In the genomic region with DNA sequence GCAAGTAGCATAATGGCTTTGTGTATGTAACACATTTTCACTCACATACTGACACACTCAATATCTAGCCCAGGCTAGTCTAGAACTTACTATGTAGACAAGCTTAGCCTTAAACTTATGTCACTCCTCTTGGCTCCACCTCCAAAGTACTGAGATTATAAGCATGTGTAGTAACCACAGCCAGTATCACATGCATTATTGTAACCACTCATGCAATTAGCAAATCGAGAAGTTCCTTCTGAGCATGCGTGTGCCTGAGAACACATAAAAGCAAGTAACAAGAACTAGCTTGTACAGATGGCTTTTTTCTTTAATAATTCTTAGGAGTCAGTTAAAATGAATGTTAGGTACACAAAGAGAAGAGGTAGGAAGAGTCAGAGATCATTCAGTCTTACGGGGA, we compare ENCODE assay signal across 18 mouse cellular contexts. TPM values are rescaled to one million over a fixed set of nuclear protein-coding genes. Genes with fewer than 3 reads are reported as not detected.
A peak's percentile ranks its signal among the peaks of the same experiment; 100 is the strongest.
DNase-seq lines count a peak whose midpoint lies in the region; ATAC-seq and TF ChIP-seq lines count a peak whose summit lies in the region.
"Had no signal": no experiment of that assay in that cellular context is flagged by ENCODE, and none has a peak within 500 bp of the region (broad histone marks: within the 10 kb centered on the region; RNA-seq: fewer than 3 reads in every experiment).

No protein-coding gene starts in this region.

- H3K36me3 ChIP-seq in spleen, adult 2 months (ENCODE audit: control insufficient read depth, insufficient read depth, low read length), result no peaks in the 10 kb centered on the region
- H3K36me3 ChIP-seq: embryonic facial prominence, embryonic 13.5 days; forebrain, embryonic 12.5 days; hindbrain, embryonic 12.5 days had no signal

- no peak overlapping the region for H3K27ac ChIP-seq in spleen, adult 2 months (ENCODE audit: insufficient read depth, low read length)
- peak overlapping the region; percentile 62 for H3K27ac ChIP-seq in bone marrow macrophage, adult 2 months (ENCODE audit: insufficient read depth, low read depth, low read length)
- H3K27ac ChIP-seq: embryonic facial prominence, embryonic 13.5 days; forebrain, embryonic 12.5 days; hindbrain, embryonic 12.5 days had no signal

- H3K27me3 ChIP-seq in spleen, adult 2 months (ENCODE audit: control insufficient read depth, insufficient read depth, low read length), result no peaks in the 10 kb centered on the region
- H3K27me3 ChIP-seq: embryonic facial prominence, embryonic 13.5 days; forebrain, embryonic 12.5 days; hindbrain, embryonic 12.5 days had no signal

- no peak overlapping the region for H3K4me3 ChIP-seq in spleen, adult 2 months (ENCODE audit: extremely low read depth, insufficient read depth, insufficient read length)
- no peak overlapping the region for H3K4me3 ChIP-seq in bone marrow macrophage, adult 2 months (ENCODE audit: insufficient read depth, low read length)
- H3K4me3 ChIP-seq: embryonic facial prominence, embryonic 13.5 days; forebrain, embryonic 12.5 days; hindbrain, embryonic 12.5 days had no signal

- no peak for TF ChIP-seq CTCF in spleen, adult 2 months (IDR thresholded peaks at IDR 0.05; ENCODE audit: extremely low read depth, insufficient read depth, insufficient read length, insufficient replicate concordance)
- no peak for TF ChIP-seq CTCF in bone marrow macrophage, adult 2 months (IDR thresholded peaks at IDR 0.05; ENCODE audit: low read depth, low read length)

- 67% methylated on average over 3 of the region's 3 CpGs for WGBS in spleen, adult 2 months

- DNase-seq in spleen, adult 2 months (ENCODE audit: low read depth in 1 of 2, low spot score in 2 of 2), result peak; percentile 29 to 73
- no peak for DNase-seq in spleen, postnatal 10 days (ENCODE audit: low spot score in 2 of 2)
- DNase-seq in adrenal gland, postnatal 36 days, result no peak
- DNase-seq in gastrocnemius, adult 8-10 months (ENCODE audit: low spot score in 2 of 2), result no peak
- DNase-seq: adrenal gland, adult 8-10 months; cerebellum, adult 18-20 months; cerebellum, adult 9-11 months; cerebellum, postnatal 36 days; gastrocnemius, postnatal 25 days; heart, postnatal 10 days; heart, postnatal 4 days had no signal

- H3K4me1 ChIP-seq in spleen, adult 2 months (ENCODE audit: control insufficient read depth, insufficient read depth, insufficient read length), result peaks cover 14% of the 10 kb centered on the region; the same call in 1 of the 2 replicates
- H3K4me1 ChIP-seq in bone marrow macrophage, adult 2 months (ENCODE audit: control insufficient read depth, insufficient read depth, low read length), result peaks cover 37% of the 10 kb centered on the region
- H3K4me1 ChIP-seq: embryonic facial prominence, embryonic 13.5 days; forebrain, embryonic 12.5 days; hindbrain, embryonic 12.5 days had no signal

- no peak for TF ChIP-seq POLR2A in spleen, adult 2 months (IDR thresholded peaks at IDR 0.05; ENCODE audit: low read depth, low read length)
- no peak for TF ChIP-seq POLR2A in bone marrow macrophage, adult 2 months (IDR thresholded peaks at IDR 0.05; ENCODE audit: borderline replicate concordance, low read depth, low read length)

- ATAC-seq in monocyte, adult 5-6 weeks (replicated peaks; ENCODE audit: insufficient number of reproducible peaks, low FRiP score, low TSS enrichment, poor library complexity, severe bottlenecking), result peak; percentile 38; the same call in 1 of the 2 replicates
- ATAC-seq: forebrain, embryonic 16.5 days; hindbrain, embryonic 16.5 days had no signal

RNA-seq across cellular contexts. Expression of a gene that starts 11.3 kb away (rescaled TPM):
- polyA plus RNA-seq in spleen, adult 2 months (2012; rRNA removed), result 14.8 and 27.5 TPM in 2 replicates
- 62.3 and 62.4 TPM in 2 replicates for polyA plus RNA-seq in bone marrow macrophage, adult 2 months (2012; ENCODE audit: insufficient read depth, insufficient read length, missing spikeins)
- total RNA-seq in monocyte, adult 5-6 weeks (2017), result 140 to 171 TPM (median 156 TPM) in 3 replicates
- total RNA-seq in adrenal gland, postnatal 36 days (2021), result 100 to 1,000 TPM; 108 to 117 TPM
- 100 to 1,000 TPM; 142 to 167 (median 160) TPM for total RNA-seq in gastrocnemius, adult 8-10 months (2022)

RNA-seq across cellular contexts. Expression of a gene that starts 16.3 kb away (rescaled TPM):
- polyA plus RNA-seq in spleen, adult 2 months (2012; rRNA removed), result 81.9 and 91.3 TPM in 2 replicates
- 14.4 and 23.0 TPM in 2 replicates for polyA plus RNA-seq in bone marrow macrophage, adult 2 months (2012; ENCODE audit: insufficient read depth, insufficient read length, missing spikeins)
- total RNA-seq in monocyte, adult 5-6 weeks (2017), result 13.8 to 34.0 TPM (median 18.0 TPM) in 3 replicates
- 10 to 100 TPM; 33.5 to 41.7 TPM for total RNA-seq in adrenal gland, postnatal 36 days (2021)
- total RNA-seq in gastrocnemius, adult 8-10 months (2022), result 10 to 100 TPM; 10.3 to 24.4 (median 11.8) TPM

RNA-seq across cellular contexts. Expression of a gene that starts 16.5 kb away (rescaled TPM):
- 6.0 and 7.0 TPM in 2 replicates for polyA plus RNA-seq in spleen, adult 2 months (2012; rRNA removed)
- polyA plus RNA-seq in bone marrow macrophage, adult 2 months (2012; ENCODE audit: insufficient read depth, insufficient read length, missing spikeins), result 49.0 and 57.1 TPM in 2 replicates
- total RNA-seq in monocyte, adult 5-6 weeks (2017), result 1.9 TPM in 1 of 3 replicates, not detected in the others
- 10 to 100 TPM; 66.6 to 85.5 TPM for total RNA-seq in adrenal gland, postnatal 36 days (2021)
- 10 to 100 TPM in 2 of 4 experiments, 1 to 10 TPM in 2; 7.0 to 15.4 (median 9.8) TPM for total RNA-seq in gastrocnemius, adult 8-10 months (2022)

RNA-seq across cellular contexts. Expression of a gene that starts 28.6 kb away (rescaled TPM):
- polyA plus RNA-seq in spleen, adult 2 months (2012; rRNA removed), result 88.3 and 103 TPM in 2 replicates
- polyA plus RNA-seq in bone marrow macrophage, adult 2 months (2012; ENCODE audit: insufficient read depth, insufficient read length, missing spikeins), result 171 and 184 TPM in 2 replicates
- total RNA-seq in monocyte, adult 5-6 weeks (2017), result 112 to 158 TPM (median 145 TPM) in 3 replicates
- 100 to 1,000 TPM; 504 to 546 TPM for total RNA-seq in adrenal gland, postnatal 36 days (2021)
- 100 to 1,000 TPM; 682 to 772 (median 716) TPM for total RNA-seq in gastrocnemius, adult 8-10 months (2022)

Comparison
In these comparisons a context has a peak if more than half of its experiments do, and no peak if none do; other contexts are left out.
1. DNase-seq: peak in spleen, adult 2 months (2 of 2); none in spleen, postnatal 10 days (0 of 2), adrenal gland, postnatal 36 days (0 of 2) and gastrocnemius, adult 8-10 months (0 of 2).
2. RNA of a gene that starts 16.5 kb away (total RNA-seq): 66.6 to 85.5 TPM in adrenal gland, postnatal 36 days; 7.0 to 15.4 TPM in gastrocnemius, adult 8-10 months and 1.9 TPM in monocyte, adult 5-6 weeks; every median in the first group is over 4 times any median in the second.